Mouse (Mus musculus) ES-E14 (cell line): ENCODE measurements at regions not wholly inside any gene's neighbourhood (a gene's known extent, or its start where the extent isn't known, plus 50 kb on each side); places are given as distances from the start of the nearest gene placed in this dataset.

Experiments
- CHD2 ChIP-seq: IDR thresholded peaks from 2 replicates; pipeline ENCODE4 v1.6.1; 2014; ENCODE audit warnings: mild to moderate bottlenecking, low read depth, low read length, inconsistent platforms
- HCFC1 ChIP-seq: IDR thresholded peaks from 2 replicates; pipeline ENCODE4 v1.6.1; 2012; ENCODE audit warnings: low read length, inconsistent platforms, borderline replicate concordance; ENCODE audit not compliant: insufficient read depth
- ZC3H11A ChIP-seq: IDR thresholded peaks from 2 replicates; pipeline ENCODE4 v1.6.1; 2012; ENCODE audit warnings: low read depth, mild to moderate bottlenecking, inconsistent platforms, low read length, borderline replicate concordance
- ZNF384 ChIP-seq: IDR thresholded peaks from 2 replicates; pipeline ENCODE4 v1.6.1; 2012; ENCODE audit warnings: low read depth, low read length, inconsistent platforms

DNA sequence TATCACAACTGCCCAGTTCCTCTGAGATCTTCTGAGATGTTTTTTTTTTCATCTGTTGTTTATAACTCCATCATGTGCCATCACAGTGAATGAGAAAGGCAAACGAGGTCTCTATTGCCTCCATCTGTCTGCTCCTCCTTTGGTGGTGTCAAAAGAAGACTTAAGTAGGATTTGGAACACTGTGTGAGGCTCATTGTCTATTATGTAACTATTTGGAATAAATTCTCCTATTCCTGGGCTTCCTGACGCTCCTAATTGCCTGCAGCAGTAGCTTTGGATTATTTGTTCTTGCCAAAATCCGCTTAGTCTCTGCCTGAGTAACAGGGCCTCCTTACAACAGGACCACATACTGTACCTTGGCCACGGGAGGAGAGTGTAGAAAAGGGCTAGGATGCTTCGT is 244.7 kb upstream of the Prkd1 start:
- TF ChIP-seq ZNF384 (no peak), ZC3H11A (no peak), CHD2 (no peak), HCFC1 (no peak)
